19 mouse cellular contexts compared by ENCODE assay signal in the genomic region with DNA sequence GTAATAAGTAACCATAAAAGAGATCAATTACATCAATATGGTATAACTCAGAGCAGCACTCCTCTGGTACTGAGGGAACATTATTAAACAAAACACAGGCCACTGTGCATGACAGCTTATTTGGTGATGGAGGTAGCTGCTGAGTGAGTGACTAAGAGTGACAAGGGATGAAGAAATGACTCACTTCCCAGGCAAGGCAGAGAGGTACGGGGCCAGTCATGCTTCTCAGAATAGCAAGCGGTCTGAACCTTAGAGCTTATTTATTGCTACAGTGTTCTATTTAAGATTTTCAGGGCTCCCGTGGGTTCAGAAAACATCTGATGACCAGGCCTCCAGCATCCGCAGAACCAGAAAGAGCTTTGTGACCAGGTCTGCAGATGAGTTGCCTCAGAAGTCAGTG. TPM values are rescaled to one million over a fixed set of nuclear protein-coding genes. Genes with fewer than 3 reads are reported as not detected.
A peak's percentile ranks its signal among the peaks of the same experiment; 100 is the strongest.
DNase-seq lines count a peak whose midpoint lies in the region; ATAC-seq lines count a peak whose summit lies in the region.
"Had no signal": no experiment of that assay in that cellular context is flagged by ENCODE, and none has a peak within 500 bp of the region (broad histone marks: within the 10 kb centered on the region; RNA-seq: fewer than 3 reads in every experiment).

No protein-coding gene starts in this region.

- H3K4me1 ChIP-seq in kidney, embryonic 16.5 days (ENCODE audit: insufficient read depth, low read length): peaks cover 1% of the 10 kb centered on the region; the same call in 1 of the 2 replicates
- H3K4me1 ChIP-seq: embryonic facial prominence, embryonic 13.5 days; forebrain, embryonic 13.5 days; hindbrain, embryonic 10.5 days; intestine, embryonic 15.5 days had no signal

- no peak overlapping the region for H3K9ac ChIP-seq in kidney, embryonic 16.5 days (replicated peaks; ENCODE audit: low read length)
- H3K9ac ChIP-seq: embryonic facial prominence, embryonic 13.5 days; forebrain, embryonic 13.5 days; hindbrain, embryonic 14.5 days; intestine, embryonic 15.5 days had no signal

- no peak overlapping the region for H3K4me2 ChIP-seq in kidney, embryonic 16.5 days (replicated peaks; ENCODE audit: low read depth, low read length)
- H3K4me2 ChIP-seq: embryonic facial prominence, embryonic 13.5 days; forebrain, embryonic 13.5 days; heart, embryonic 11.5 days; hindbrain, embryonic 14.5 days; intestine, embryonic 15.5 days had no signal

- no peak for ATAC-seq in kidney, embryonic 16.5 days (ENCODE audit: low FRiP score, low TSS enrichment)
- ATAC-seq: forebrain, embryonic 13.5 days; intestine, embryonic 15.5 days had no signal

- no peaks in the 10 kb centered on the region for H3K27me3 ChIP-seq in kidney, embryonic 16.5 days (ENCODE audit: insufficient read depth, low read length)
- H3K27me3 ChIP-seq: forebrain, embryonic 13.5 days; intestine, embryonic 15.5 days had no signal

- DNase-seq in kidney, adult 8-10 months: no peak
- peak; percentile 62 for DNase-seq in 3T3-L1 (ENCODE audit: low read depth, low spot score)
- peak; percentile 41 for DNase-seq in MN1 (ENCODE audit: low spot score)
- DNase-seq in right cerebral cortex, postnatal 36 days (ENCODE audit: low spot score in 2 of 2): no peak
- no peak for DNase-seq in gastrocnemius, adult 8-10 months (ENCODE audit: low spot score in 2 of 2)
- DNase-seq: adrenal gland, postnatal 14 days; cerebellum, adult 18-20 months; cerebellum, adult 9-11 months; cerebellum, postnatal 36 days; gastrocnemius, adult 2 months; gastrocnemius, postnatal 36 days; heart, adult 18-20 months had no signal

- no peaks in the 10 kb centered on the region for H3K36me3 ChIP-seq in kidney, embryonic 16.5 days (ENCODE audit: insufficient read depth, low read length)
- H3K36me3 ChIP-seq: embryonic facial prominence, embryonic 13.5 days; hindbrain, embryonic 10.5 days; intestine, embryonic 15.5 days had no signal

- WGBS in kidney, embryonic 16.5 days: 57% methylated on average over 4 of the region's 4 CpGs

- 0 out of 2 replicates have a peak overlapping the region, but pooled peaks have one; percentile 27 for H3K27ac ChIP-seq in kidney, embryonic 16.5 days (ENCODE audit: low read length)
- H3K27ac ChIP-seq: embryonic facial prominence, embryonic 13.5 days; forebrain, embryonic 13.5 days; gastrocnemius, adult 2 months; hindbrain, embryonic 10.5 days; hindbrain, embryonic 14.5 days; intestine, embryonic 15.5 days had no signal

- no peaks in the 10 kb centered on the region for H3K9me3 ChIP-seq in kidney, embryonic 16.5 days (ENCODE audit: low read length)
- H3K9me3 ChIP-seq: embryonic facial prominence, embryonic 13.5 days; forebrain, embryonic 13.5 days; hindbrain, embryonic 10.5 days; intestine, embryonic 15.5 days had no signal

- H3K4me3 ChIP-seq in kidney, embryonic 16.5 days (ENCODE audit: low read length): no peak overlapping the region
- H3K4me3 ChIP-seq: embryonic facial prominence, embryonic 13.5 days; forebrain, embryonic 13.5 days; gastrocnemius, adult 2 months; hindbrain, embryonic 10.5 days; intestine, embryonic 15.5 days had no signal

RNA-seq across cellular contexts. Expression of a gene that starts 34.3 kb away (rescaled TPM):
- polyA plus RNA-seq in kidney, embryonic 16.5 days (2015; fragmentation: Nextera tagmentation; extraction: Ambion mirVana): 49.1 and 49.3 TPM in 2 replicates
- total RNA-seq in gastrocnemius, adult 8-10 months (2022): 10 to 100 TPM; 20.2 to 24.2 (median 21.3) TPM

RNA-seq across cellular contexts. Expression of a gene that starts 51.0 kb away (rescaled TPM):
- 3.3 and 4.2 TPM in 2 replicates for polyA plus RNA-seq in kidney, embryonic 16.5 days (2015; fragmentation: Nextera tagmentation; extraction: Ambion mirVana)
- 1 to 10 TPM in 3 of 4 experiments, under 1 TPM in 1; 0.39 to 3.4 (median 1.7) TPM for total RNA-seq in gastrocnemius, adult 8-10 months (2022)

Comparison
In these comparisons a context has a peak if more than half of its experiments do, and no peak if none do; other contexts are left out.
1. DNase-seq: peak in 3T3-L1 (single experiment) and MN1 (single experiment); none in kidney, adult 8-10 months (0 of 2), right cerebral cortex, postnatal 36 days (0 of 2) and gastrocnemius, adult 8-10 months (0 of 2).